Mouse (Mus musculus) hindlimb bud, embryonic 11.5 days (tissue): ENCODE measurements at regions not wholly inside any gene's neighbourhood (a gene's known extent, or its start where the extent isn't known, plus 50 kb on each side); places are given as distances from the start of the nearest gene placed in this dataset.

Source experiments
- DNase-seq: peaks from one replicate; pipeline ENCODE4 v3.0.0-alpha.2; 2012; ENCODE audit warnings: low read depth, low spot score; ENCODE audit errors: extremely low spot score

DNA sequence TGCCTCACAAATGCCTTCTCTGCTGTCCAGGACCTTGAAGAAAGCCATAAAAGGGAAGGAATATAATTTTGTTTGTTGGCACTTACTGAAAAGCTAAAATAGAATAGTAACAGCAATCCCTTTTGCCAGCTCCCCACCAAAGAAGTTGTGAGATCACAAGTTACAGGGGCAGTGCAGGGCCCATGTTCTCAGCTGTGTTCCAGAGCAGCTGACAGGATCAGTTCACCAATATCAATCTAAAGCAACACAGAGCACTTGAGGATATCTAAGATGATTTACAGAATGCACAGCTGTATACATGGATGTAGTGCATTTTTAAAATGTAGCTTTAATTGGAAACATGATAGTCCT, 63.4 kb upstream of the Mbnl1 start:
- no peak for DNase-seq

DNA sequence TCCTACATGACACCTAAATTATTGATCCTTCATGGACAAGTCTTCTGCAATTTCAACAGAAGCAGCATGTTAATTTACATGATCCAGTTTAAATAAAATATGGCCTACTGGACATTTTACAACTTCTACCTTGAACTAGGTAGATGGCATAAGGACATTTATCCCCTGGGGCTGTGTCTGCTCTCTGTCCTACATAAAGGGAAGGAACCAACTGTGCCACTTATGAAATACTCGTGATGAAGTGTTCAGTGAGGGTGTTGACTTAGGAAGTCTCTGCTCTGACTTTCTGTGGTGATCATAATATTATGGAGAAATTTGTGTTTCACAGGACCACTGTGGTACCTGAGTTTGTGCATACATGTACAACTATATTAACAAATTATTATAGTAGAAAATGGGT, 60.9 kb upstream of the Mbnl1 start:
- no peak for DNase-seq

DNA sequence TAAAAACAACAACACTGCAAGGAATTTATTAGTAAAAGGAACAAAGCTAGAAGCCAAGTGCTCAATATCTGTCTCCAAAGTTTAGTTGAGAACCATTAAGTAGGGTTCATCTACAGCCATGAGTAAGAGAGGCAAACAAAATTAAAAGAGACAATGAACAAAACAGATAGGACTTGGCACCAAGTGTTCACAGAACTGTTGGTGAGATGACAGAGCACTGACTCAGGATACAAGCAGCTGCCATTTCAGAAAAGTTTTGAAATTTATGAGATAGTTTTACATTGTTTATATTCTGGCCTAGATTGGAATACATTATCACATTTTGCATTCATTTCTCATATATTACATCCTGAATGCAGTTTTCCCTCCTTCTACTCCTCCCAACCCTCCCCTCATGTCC, 60.4 kb upstream of the Mbnl1 start:
- DNase-seq: no peak

DNA sequence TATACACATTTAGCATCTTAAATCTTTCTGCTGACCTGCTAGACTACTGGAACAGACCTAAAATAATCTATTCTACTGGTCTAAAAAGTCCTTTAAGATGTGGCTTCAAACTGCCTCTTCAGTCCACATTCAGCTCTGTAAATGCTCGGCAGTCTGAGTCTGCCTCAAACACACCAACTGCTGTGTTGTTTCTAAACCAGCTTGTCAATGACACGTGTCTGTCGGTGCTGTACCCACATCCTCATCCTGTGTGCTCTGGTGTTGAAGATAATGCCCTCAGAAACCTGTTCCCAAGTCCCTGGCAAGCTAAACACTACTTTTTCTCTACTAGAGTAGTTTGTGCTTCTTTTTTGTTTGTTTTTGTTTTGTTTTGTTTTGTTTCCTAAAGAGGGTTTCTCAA, 58.9 kb upstream of the Mbnl1 start:
- DNase-seq: no peak

DNA sequence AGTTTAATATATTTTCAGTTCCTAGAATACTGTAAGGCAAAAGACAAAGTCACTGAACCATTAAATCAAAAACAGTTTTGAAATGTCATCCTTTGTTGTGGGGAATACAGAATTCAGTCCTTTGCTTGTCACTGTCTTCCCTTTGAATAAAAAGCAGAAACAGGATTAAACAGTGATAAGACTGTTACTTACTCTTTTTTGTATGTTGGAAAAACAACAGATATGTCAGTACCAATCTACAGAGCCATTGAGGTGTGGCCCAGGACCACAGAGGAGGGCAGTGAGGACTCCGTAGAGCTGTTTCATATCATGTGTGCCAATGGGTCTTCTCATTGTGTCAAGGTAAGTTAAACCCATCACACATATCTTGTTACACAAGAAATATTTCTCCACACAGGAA, 55.6 kb upstream of the Mbnl1 start:
- DNase-seq: no peak

DNA sequence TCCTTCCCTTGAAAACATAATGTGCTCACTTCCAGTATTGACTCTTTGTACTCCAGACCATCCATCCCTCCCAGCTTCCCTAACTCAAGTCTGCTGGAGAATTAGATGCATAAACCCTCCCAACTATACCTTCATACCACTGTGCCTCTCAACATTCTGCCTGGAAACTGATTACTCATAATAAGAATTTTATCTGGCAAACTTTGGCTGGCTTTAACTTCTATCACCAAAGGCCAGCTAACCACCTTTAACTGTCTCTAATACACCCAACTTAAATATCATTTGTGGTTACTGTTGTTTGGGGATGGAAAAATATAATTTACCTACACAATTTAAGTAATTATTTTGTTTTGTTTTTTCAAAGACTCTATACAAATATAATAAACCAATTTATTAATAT, 54.0 kb upstream of the Mbnl1 start:
- DNase-seq: no peak

DNA sequence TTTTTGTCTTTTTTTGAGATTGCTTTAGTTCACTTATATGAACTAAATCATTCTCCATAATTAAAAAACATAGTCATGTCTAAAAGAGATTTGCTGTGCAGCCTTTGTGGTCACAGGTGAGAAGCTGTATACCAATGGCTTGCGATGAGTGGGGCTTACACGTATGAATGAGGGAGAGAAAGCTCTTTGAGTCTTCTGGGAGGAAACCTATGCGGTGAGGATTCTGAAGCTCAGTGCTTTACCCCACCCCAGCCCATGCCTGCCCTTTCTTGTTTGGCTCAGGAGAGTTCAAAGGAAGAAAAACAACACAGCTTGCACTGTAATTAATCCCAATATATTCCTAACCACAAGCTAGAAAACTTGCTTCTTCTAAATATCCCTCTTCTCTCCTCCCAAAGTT, 53.4 kb upstream of the Mbnl1 start:
- DNase-seq: no peak
